Comparison of ENCODE assay signal across 22 mouse cellular contexts in the genomic region with DNA sequence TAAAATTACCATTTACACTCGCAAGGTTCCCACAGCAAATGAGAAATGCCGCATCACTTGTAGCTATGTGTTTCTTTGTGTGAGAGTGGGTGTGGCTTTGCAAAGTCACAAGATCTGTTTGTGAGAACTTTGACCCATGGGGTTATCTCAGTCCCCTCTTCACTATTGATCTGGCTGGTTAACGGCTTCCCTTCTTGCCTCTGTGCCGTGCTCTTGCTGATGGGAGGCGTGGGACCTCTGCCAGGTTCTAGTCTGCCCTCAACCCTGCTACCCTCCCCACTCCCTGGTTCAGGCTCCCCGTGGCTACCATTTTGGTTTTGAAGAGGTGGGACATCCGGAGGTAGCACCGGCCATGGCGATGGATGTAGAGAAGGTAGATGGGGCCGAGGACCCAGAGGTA. TPM values are rescaled to one million over a fixed set of nuclear protein-coding genes. Genes with fewer than 3 reads are reported as not detected.
A peak's percentile ranks its signal among the peaks of the same experiment; 100 is the strongest.
DNase-seq lines count a peak whose midpoint lies in the region; ATAC-seq and TF ChIP-seq lines count a peak whose summit lies in the region.
"Had no signal": no experiment of that assay in that cellular context is flagged by ENCODE, and none has a peak within 500 bp of the region (broad histone marks: within the 10 kb centered on the region; RNA-seq: fewer than 3 reads in every experiment).

No protein-coding gene starts in this region.

- H3K4me3 ChIP-seq in CH12.LX (replicated peaks in 1 of 3; ENCODE audit: low read depth in 2 of 3, low read length in 2 of 3, poor library complexity in 1 of 3): peak overlapping the region in 1 of 3 experiments; percentile 15
- H3K4me3 ChIP-seq in intestine, embryonic 15.5 days (replicated peaks): no peak overlapping the region
- no peak overlapping the region for H3K4me3 ChIP-seq in liver, embryonic 12.5 days
- no peak overlapping the region for H3K4me3 ChIP-seq in liver, embryonic 16.5 days (ENCODE audit: low read depth, low read length)
- no peak overlapping the region for H3K4me3 ChIP-seq in hindbrain, postnatal 0 days (ENCODE audit: low read length)
- H3K4me3 ChIP-seq: embryonic facial prominence, embryonic 12.5 days; forebrain, embryonic 15.5 days; heart, adult 2 months; heart, embryonic 15.5 days; hindbrain, embryonic 10.5 days had no signal

- DNase-seq in CH12.LX (ENCODE audit: extremely low read depth): no peak
- no peak for DNase-seq in ovary, postnatal 14 days (ENCODE audit: low spot score)
- no peak for DNase-seq in hindbrain, postnatal 0 days (ENCODE audit: low spot score)
- no peak for DNase-seq in heart, adult 11 months
- DNase-seq in cerebellum, adult 9-11 months: no peak
- DNase-seq: adrenal gland, postnatal 10 days; cerebellum, adult 11 months; cerebellum, adult 8-10 months; cerebellum, postnatal 25 days; gastrocnemius, postnatal 36 days; heart, adult 2 months; heart, postnatal 14 days had no signal

- WGBS in intestine, embryonic 15.5 days: 72% methylated on average over 10 of the region's 10 CpGs
- 64% methylated on average over 10 of the region's 10 CpGs for WGBS in liver, embryonic 12.5 days (ENCODE audit: insufficient replicate concordance)
- 63% methylated on average over 10 of the region's 10 CpGs for WGBS in liver, embryonic 16.5 days (ENCODE audit: insufficient replicate concordance)
- 92% methylated on average over 10 of the region's 10 CpGs for WGBS in hindbrain, postnatal 0 days

- H3K27me3 ChIP-seq in CH12.LX (replicated peaks): no peaks in the 10 kb centered on the region
- H3K27me3 ChIP-seq in intestine, embryonic 15.5 days (replicated peaks): no peaks in the 10 kb centered on the region
- H3K27me3 ChIP-seq in liver, embryonic 12.5 days (replicated peaks): peaks cover 9% of the 10 kb centered on the region; the same call in 1 of the 2 replicates
- H3K27me3 ChIP-seq in liver, embryonic 16.5 days (ENCODE audit: control insufficient read depth, insufficient read depth, low read depth, low read length): no peaks in the 10 kb centered on the region
- H3K27me3 ChIP-seq in hindbrain, postnatal 0 days (ENCODE audit: insufficient read depth, low read length): no peaks in the 10 kb centered on the region
- H3K27me3 ChIP-seq: heart, embryonic 15.5 days had no signal

- ATAC-seq in intestine, embryonic 15.5 days: 0 out of 2 replicates have a peak, but pooled peaks have one; percentile 3
- ATAC-seq in liver, embryonic 12.5 days: no peak
- ATAC-seq in liver, embryonic 16.5 days (ENCODE audit: low read depth): peak; percentile 45
- ATAC-seq in hindbrain, postnatal 0 days: no peak
- ATAC-seq: forebrain, embryonic 15.5 days had no signal

- in situ Hi-C loops in CH12.LX (cut with MboI; ENCODE audit: low pct_ligation_motif_present, low pct_unique_long_range_greater_than_20kb, low sequenced_read_pairs): no loop called here

- TF ChIP-seq POLR2A in CH12.LX (IDR thresholded peaks at IDR 0.05; ENCODE audit: low read depth, low read length): no peak

- TF ChIP-seq EP300 in CH12.LX (IDR thresholded peaks at IDR 0.05; ENCODE audit: low read length): no peak

- H3K4me1 ChIP-seq in CH12.LX (ENCODE audit: control insufficient read depth in 1 of 2, insufficient read depth in 2 of 2): peaks cover 23 to 45% of the 10 kb centered on the region in 2 experiments
- peaks cover 6% of the 10 kb centered on the region; the same call in 1 of the 2 replicates for H3K4me1 ChIP-seq in intestine, embryonic 15.5 days (replicated peaks)
- peaks cover 46% of the 10 kb centered on the region for H3K4me1 ChIP-seq in liver, embryonic 12.5 days
- peaks cover 17% of the 10 kb centered on the region for H3K4me1 ChIP-seq in liver, embryonic 16.5 days (ENCODE audit: control insufficient read depth, low read depth, low read length)
- H3K4me1 ChIP-seq in hindbrain, postnatal 0 days (ENCODE audit: insufficient read depth, low read length): no peaks in the 10 kb centered on the region
- H3K4me1 ChIP-seq: forebrain, embryonic 15.5 days had no signal

- H3K9me3 ChIP-seq in CH12.LX (replicated peaks; ENCODE audit: low read length): no peaks in the 10 kb centered on the region
- no peaks in the 10 kb centered on the region for H3K9me3 ChIP-seq in intestine, embryonic 15.5 days
- no peaks in the 10 kb centered on the region for H3K9me3 ChIP-seq in liver, embryonic 12.5 days (replicated peaks)
- H3K9me3 ChIP-seq in liver, embryonic 16.5 days (replicated peaks; ENCODE audit: control insufficient read depth, low read length): no peaks in the 10 kb centered on the region
- no peaks in the 10 kb centered on the region for H3K9me3 ChIP-seq in hindbrain, postnatal 0 days (ENCODE audit: low read length)
- H3K9me3 ChIP-seq: embryonic facial prominence, embryonic 12.5 days; forebrain, embryonic 15.5 days; heart, embryonic 15.5 days; hindbrain, embryonic 10.5 days had no signal

- dilution Hi-C loops in CH12.LX (cut with MboI; ENCODE audit: extremely low pct_ligation_motif_present, extremely low pct_unique_long_range_greater_than_20kb, low sequenced_read_pairs): no loop called here

- peaks cover under 1% of the 10 kb centered on the region; the same call in 1 of the 2 replicates for H3K79me2 ChIP-seq in CH12.LX (replicated peaks; ENCODE audit: control insufficient read depth, extremely low read depth, insufficient read depth, poor library complexity, severe bottlenecking)

- TF ChIP-seq RAD21 in CH12.LX (IDR thresholded peaks at IDR 0.05; ENCODE audit: low read depth, low read length): no peak

- no peak overlapping the region for H3K9ac ChIP-seq in CH12.LX (ENCODE audit: insufficient read depth, low read depth)
- H3K9ac ChIP-seq in intestine, embryonic 15.5 days: 0 out of 2 replicates have a peak overlapping the region, but pooled peaks have one; percentile 0
- H3K9ac ChIP-seq in liver, embryonic 12.5 days: no peak overlapping the region
- 0 out of 2 replicates have a peak overlapping the region, but pooled peaks have one; percentile 5 for H3K9ac ChIP-seq in liver, embryonic 16.5 days (ENCODE audit: low read depth, low read length)
- H3K9ac ChIP-seq in hindbrain, postnatal 0 days (replicated peaks; ENCODE audit: low read length): no peak overlapping the region
- H3K9ac ChIP-seq: embryonic facial prominence, embryonic 12.5 days; forebrain, embryonic 15.5 days; heart, embryonic 15.5 days; hindbrain, embryonic 14.5 days had no signal

- no peak overlapping the region for H3K4me2 ChIP-seq in CH12.LX (ENCODE audit: insufficient read depth, low read depth, poor library complexity, severe bottlenecking)
- 0 out of 2 replicates have a peak overlapping the region, but pooled peaks have one; percentile 4 for H3K4me2 ChIP-seq in intestine, embryonic 15.5 days (replicated peaks)
- peak overlapping the region; percentile 3; the same call in 1 of the 2 replicates for H3K4me2 ChIP-seq in liver, embryonic 12.5 days
- peak overlapping the region; percentile 28; the same call in 1 of the 2 replicates for H3K4me2 ChIP-seq in liver, embryonic 16.5 days (ENCODE audit: low read depth, low read length)
- no peak overlapping the region for H3K4me2 ChIP-seq in hindbrain, postnatal 0 days (ENCODE audit: low read depth, low read length)
- H3K4me2 ChIP-seq: embryonic facial prominence, embryonic 12.5 days; forebrain, embryonic 15.5 days; heart, embryonic 11.5 days; heart, embryonic 15.5 days; hindbrain, embryonic 14.5 days had no signal

- TF ChIP-seq CTCF in CH12.LX (conservative IDR thresholded peaks at IDR 0.05 in 1 of 2, IDR thresholded peaks at IDR 0.05 in 1 of 2; ENCODE audit: low read depth in 2 of 2, low read length in 2 of 2): no peak
- TF ChIP-seq CTCF in hindbrain, postnatal 0 days (IDR thresholded peaks at IDR 0.05; ENCODE audit: low read depth): no peak

- H3K36me3 ChIP-seq in CH12.LX (replicated peaks in 1 of 2; ENCODE audit: control insufficient read depth in 1 of 2, insufficient read depth in 1 of 2, low read length in 1 of 2): no peaks in the 10 kb centered on the region
- H3K36me3 ChIP-seq in intestine, embryonic 15.5 days: no peaks in the 10 kb centered on the region
- no peaks in the 10 kb centered on the region for H3K36me3 ChIP-seq in liver, embryonic 12.5 days
- no peaks in the 10 kb centered on the region for H3K36me3 ChIP-seq in liver, embryonic 16.5 days (ENCODE audit: control insufficient read depth, insufficient read depth)
- no peaks in the 10 kb centered on the region for H3K36me3 ChIP-seq in hindbrain, postnatal 0 days (ENCODE audit: insufficient read depth, low read length)
- H3K36me3 ChIP-seq: embryonic facial prominence, embryonic 12.5 days; forebrain, embryonic 15.5 days; heart, embryonic 15.5 days; hindbrain, embryonic 10.5 days had no signal

- H3K27ac ChIP-seq in CH12.LX (ENCODE audit: insufficient read depth, low read depth): peak overlapping the region; percentile 50; the same call in 1 of the 2 replicates
- no peak overlapping the region for H3K27ac ChIP-seq in intestine, embryonic 15.5 days
- peak overlapping the region; percentile 74; the same call in 1 of the 2 replicates for H3K27ac ChIP-seq in liver, embryonic 12.5 days
- H3K27ac ChIP-seq in liver, embryonic 16.5 days (ENCODE audit: low read length): peak overlapping the region; percentile 83
- no peak overlapping the region for H3K27ac ChIP-seq in hindbrain, postnatal 0 days
- H3K27ac ChIP-seq: embryonic facial prominence, embryonic 12.5 days; forebrain, embryonic 15.5 days; heart, adult 2 months; heart, embryonic 15.5 days; hindbrain, embryonic 10.5 days; hindbrain, embryonic 14.5 days had no signal

TF ChIP-seq in CH12.LX, 34 proteins besides CTCF, POLR2A, EP300 and RAD21 (continues in another document):
- TF ChIP-seq GABPA (IDR thresholded peaks at IDR 0.05; ENCODE audit: insufficient replicate concordance, low read depth, low read length): no peak

RNA-seq across cellular contexts. Expression of gene Abcc6, which starts 1.4 kb away (rescaled TPM):
- total RNA-seq in CH12.LX (2012; rRNA removed) (9.0 and 10.5 TPM in 2 replicates), CH12.LX (2014; rRNA removed) (2.2 and 7.8 TPM in 2 replicates)
- polyA plus RNA-seq in CH12.LX (2012; ENCODE audit: insufficient read length, low read depth): 6.4 and 7.4 TPM in 2 replicates
- polyA plus RNA-seq in intestine, embryonic 15.5 days (2015; fragmentation: Nextera tagmentation; extraction: Ambion mirVana): 3.2 and 3.3 TPM in 2 replicates
- polyA plus RNA-seq in liver, embryonic 12.5 days (2016; fragmentation: Nextera tagmentation; extraction: Ambion mirVana): 4.9 and 5.3 TPM in 2 replicates
- polyA plus RNA-seq in liver, embryonic 16.5 days (2015; fragmentation: Nextera tagmentation; extraction: Ambion mirVana): 16.9 and 19.2 TPM in 2 replicates
- 0.58 and 1.2 TPM in 2 replicates for total RNA-seq in hindbrain, postnatal 0 days (2014; rRNA removed)
- polyA plus RNA-seq in hindbrain, postnatal 0 days (2015; fragmentation: Nextera tagmentation; extraction: Ambion mirVana): 0.55 and 0.64 TPM in 2 replicates
- total RNA-seq: gastrocnemius, postnatal 36 days; heart, adult 2 months had no signal
- polyA plus RNA-seq: C2C12; heart, embryonic 15.5 days had no signal

RNA-seq across cellular contexts. Expression of gene Nomo1, which starts 4.8 kb away (rescaled TPM):
- total RNA-seq in CH12.LX (2012; rRNA removed): 89.6 and 102 TPM in 2 replicates
- 41.9 and 43.4 TPM in 2 replicates for total RNA-seq in CH12.LX (2014; rRNA removed)
- 97.8 and 103 TPM in 2 replicates for polyA plus RNA-seq in CH12.LX (2012; ENCODE audit: insufficient read length, low read depth)
- polyA plus RNA-seq in intestine, embryonic 15.5 days (2015; fragmentation: Nextera tagmentation; extraction: Ambion mirVana): 80.4 and 84.7 TPM in 2 replicates
- polyA plus RNA-seq in liver, embryonic 12.5 days (2016; fragmentation: Nextera tagmentation; extraction: Ambion mirVana): 48.0 and 52.5 TPM in 2 replicates
- polyA plus RNA-seq in liver, embryonic 16.5 days (2015; fragmentation: Nextera tagmentation; extraction: Ambion mirVana): 22.0 and 23.4 TPM in 2 replicates
- total RNA-seq in hindbrain, postnatal 0 days (2014; rRNA removed): 53.6 and 61.5 TPM in 2 replicates
- 36.9 and 37.9 TPM in 2 replicates for polyA plus RNA-seq in hindbrain, postnatal 0 days (2015; fragmentation: Nextera tagmentation; extraction: Ambion mirVana)

Comparison
In these comparisons a context has a peak if more than half of its experiments do, and no peak if none do; other contexts are left out.
1. H3K9ac ChIP-seq: peak in intestine, embryonic 15.5 days (single experiment) and liver, embryonic 16.5 days (single experiment); none in CH12.LX (single experiment), liver, embryonic 12.5 days (single experiment) and hindbrain, postnatal 0 days (single experiment).
2. ATAC-seq: peak in intestine, embryonic 15.5 days (single experiment) and liver, embryonic 16.5 days (single experiment); none in liver, embryonic 12.5 days (single experiment) and hindbrain, postnatal 0 days (single experiment).
3. H3K27ac ChIP-seq: peak in CH12.LX (single experiment), liver, embryonic 12.5 days (single experiment) and liver, embryonic 16.5 days (single experiment); none in intestine, embryonic 15.5 days (single experiment) and hindbrain, postnatal 0 days (single experiment).
4. H3K4me2 ChIP-seq: peak in intestine, embryonic 15.5 days (single experiment), liver, embryonic 12.5 days (single experiment) and liver, embryonic 16.5 days (single experiment); none in CH12.LX (single experiment) and hindbrain, postnatal 0 days (single experiment).